Mouse (Mus musculus) 3134 (cell line): ENCODE data around the gene Xab2.
"Not testable (repeated sequence)": the region's sequence is repeated elsewhere in the genome, so short reads cannot be mapped to it uniquely, and the experiment has no call there.

Source experiments
- DNase-seq: peaks from one replicate; pipeline ENCODE4 v3.0.0-alpha.2; 2011; ENCODE audit warnings: low spot score; ENCODE audit not compliant: insufficient read length; ENCODE audit errors: extremely low read depth

Gene Xab2

DNA sequence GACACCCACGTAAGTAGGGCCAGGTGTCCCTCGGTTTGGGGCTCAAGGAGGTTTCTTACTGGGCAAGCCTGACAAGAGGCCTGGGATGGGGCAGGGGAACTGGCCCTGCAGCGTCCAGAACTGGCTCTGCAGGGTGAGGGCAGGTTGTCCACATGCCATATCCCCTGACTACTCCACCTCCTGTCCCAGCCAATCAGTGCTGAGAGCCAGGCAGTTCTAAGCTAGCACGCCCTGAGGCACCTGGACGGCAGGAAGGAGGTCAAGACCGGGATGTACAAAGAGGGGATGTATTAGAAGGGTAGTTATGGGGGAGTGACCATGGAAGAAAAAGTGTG is 11.3 kb downstream of the Xab2 start:
- DNase-seq: no peak

DNA sequence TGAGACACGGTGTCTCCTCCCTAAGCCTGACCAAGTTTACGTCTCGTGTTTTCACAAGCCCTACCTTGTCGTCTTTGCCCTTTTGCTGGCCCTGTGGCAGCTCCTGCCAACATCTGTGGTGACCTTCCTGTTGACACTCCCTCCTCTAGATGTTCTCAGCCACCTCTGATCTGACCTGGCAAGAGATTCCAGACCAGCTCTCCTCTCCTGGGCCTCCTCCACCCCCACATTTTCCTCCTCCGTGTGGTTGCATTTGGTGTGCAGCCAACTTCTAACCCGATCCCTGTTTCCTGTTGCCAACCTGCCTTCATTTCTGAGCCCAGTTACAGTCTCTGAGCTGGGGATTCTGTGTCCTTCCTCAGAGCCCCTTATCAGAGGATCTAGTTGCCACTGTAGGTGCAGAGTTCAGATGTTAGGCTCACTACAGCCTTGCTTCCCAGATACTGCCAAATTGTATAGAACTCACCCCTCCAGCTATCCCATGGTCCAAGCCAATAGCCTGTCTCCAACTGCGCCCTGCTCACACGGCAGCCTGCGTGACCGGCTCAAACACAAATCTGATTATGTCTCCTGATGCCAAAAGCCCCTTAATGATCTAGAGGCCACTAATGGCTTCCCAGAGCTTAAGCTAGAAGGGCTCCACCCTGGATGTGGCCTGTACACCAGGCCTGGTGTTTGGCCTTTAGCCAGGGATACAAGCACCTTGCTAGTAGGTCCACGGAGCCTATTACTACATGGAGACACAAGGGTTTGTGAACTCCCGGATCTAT is 11.9 kb downstream of the Xab2 start:
- no peak for DNase-seq

DNA sequence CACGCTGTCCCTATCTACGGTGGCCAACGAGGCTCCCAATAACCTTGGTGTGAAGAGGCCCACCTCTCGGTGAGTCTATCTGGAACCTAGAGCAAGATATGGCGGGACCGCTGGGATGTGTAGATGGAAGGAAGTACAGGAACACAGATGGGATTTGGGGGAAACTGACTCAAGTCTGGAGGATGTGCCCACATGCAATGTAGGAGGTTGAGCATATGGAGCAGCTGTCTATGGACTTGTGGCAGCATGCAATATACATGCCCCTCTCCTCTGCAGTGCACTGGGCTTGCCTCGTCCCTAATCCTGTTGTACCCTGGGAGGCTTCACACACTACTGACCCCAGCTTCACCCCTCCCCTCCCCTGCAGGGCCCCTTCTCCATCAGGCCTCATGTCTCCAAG is 13.3 kb downstream of the Xab2 start:
- no peak for DNase-seq

DNA sequence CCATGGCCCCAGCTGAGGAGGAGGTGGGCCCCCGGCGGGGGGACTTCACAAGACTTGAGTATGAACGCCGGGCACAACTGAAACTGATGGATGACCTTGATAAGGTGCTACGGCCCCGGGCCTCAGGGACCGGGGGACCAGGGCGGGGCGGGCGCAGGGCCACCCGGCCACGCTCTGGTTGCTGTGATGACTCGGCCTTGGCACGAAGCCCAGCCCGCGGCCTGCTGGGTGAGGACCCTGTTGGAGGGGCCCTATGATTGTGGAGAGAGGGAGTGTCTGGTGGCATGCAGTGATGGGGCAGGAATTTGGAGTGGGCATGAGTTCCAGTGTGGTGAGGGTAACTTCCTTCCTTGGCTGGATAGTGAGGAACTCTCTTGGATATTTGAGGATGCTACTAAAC is 14.5 kb downstream of the Xab2 start:
- peak; percentile 73 for DNase-seq

- no peak for DNase-seq
Observed at GRCm38 (mm10) chr8:3603439-3603838, 17.7 kb downstream of the Xab2 start.

- peak; percentile 62 for DNase-seq
Observed at GRCm38 (mm10) chr8:3600401-3600800, 20.7 kb downstream of the Xab2 start.

GRCm38 (mm10) chr8:3599219-3599618 is 21.9 kb downstream of the Xab2 start:
- DNase-seq: no peak

DNA sequence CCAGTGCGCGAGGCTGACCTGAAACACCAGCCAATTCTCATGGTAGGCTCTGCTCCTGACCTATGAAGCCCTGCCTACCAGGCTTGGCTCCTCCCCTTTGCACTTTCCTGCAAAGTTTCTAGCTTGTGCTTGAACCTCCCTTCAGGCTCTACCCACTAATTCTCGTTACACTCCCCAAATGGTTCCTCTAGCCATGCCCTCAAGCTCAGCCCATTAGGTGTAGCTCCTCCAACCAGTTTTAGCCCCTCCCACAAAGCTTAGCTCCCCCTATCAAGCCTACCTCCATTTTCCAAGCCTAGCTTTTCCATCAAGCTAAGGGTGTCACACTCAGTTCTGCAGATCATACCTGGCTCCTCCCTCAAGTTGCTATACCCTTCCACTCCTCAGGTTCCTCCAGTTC is 23.1 kb downstream of the Xab2 start:
- DNase-seq: no peak

GRCm38 (mm10) chr8:3594466-3594865 is 26.6 kb downstream of the Xab2 start:
- DNase-seq: no peak

GRCm38 (mm10) chr8:3593470-3593869 is 27.6 kb downstream of the Xab2 start:
- DNase-seq: no peak

GRCm38 (mm10) chr8:3588258-3588633 is 32.9 kb downstream of the Xab2 start:
- no peak for DNase-seq

- DNase-seq: no peak
Observed at GRCm38 (mm10) chr8:3587391-3588257, 33.5 kb downstream of the Xab2 start.

DNA sequence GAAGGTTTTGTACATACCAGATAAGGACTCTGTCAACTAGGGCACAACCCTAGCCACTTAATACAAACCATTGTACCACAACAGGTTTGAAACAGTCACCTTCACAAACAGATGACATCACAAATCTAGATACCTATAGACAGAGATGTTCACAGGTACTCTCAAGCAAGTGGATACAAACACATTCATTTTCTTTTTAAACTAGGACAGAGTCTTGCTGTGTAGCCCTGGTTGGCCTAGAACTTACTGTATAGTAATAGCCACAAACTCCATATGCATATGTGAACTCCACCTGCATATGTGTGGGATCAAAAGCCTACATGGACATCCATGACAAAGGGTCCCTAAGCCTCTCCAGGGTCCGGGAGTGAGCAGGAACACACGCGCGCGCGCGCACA is 34.1 kb downstream of the Xab2 start, which contains the start of gene Camsap3:
Gene Camsap3, plus strand, starts transcription at position 301 of the 398 bp plus-strand sequence.
- no peak for DNase-seq

DNA sequence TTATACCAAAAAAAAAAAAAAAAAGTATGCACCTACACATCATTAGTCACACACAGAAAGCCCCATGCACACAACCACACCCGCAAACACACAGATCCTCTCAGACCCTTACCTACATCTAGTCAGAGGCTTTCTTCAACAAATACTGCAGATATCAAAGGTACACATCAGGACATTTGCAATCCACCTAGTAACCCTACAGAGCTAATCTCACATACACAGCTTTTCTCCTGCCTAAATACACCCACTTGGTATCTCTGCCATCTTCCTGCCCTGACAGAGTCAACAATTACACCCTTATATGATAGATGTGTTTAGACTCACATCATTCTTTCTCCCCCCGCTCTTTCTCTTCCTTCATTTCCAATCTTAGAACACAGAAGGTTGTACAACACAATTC is 34.7 kb downstream of the Xab2 start:
- DNase-seq: no peak

DNA sequence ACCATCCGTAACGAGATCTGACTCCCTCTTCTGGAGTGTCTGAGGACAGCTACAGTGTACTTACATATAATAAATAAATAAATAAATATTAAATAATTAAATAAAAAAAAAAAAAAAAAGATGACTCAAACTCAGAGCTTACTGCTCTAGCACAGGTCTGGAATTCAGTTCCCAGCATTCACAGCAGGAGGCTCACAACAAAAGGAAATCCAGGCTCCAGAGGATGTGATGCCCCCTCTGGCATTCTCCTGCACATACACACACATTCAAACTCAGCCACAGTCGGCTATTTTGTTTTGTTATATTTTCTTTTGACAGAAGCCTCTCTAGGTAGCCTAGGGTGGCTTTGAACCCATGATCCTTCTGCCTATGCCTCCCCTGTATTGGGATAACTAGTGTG is 39.2 kb downstream of the Xab2 start:
- not testable (repeated sequence) for DNase-seq

DNA sequence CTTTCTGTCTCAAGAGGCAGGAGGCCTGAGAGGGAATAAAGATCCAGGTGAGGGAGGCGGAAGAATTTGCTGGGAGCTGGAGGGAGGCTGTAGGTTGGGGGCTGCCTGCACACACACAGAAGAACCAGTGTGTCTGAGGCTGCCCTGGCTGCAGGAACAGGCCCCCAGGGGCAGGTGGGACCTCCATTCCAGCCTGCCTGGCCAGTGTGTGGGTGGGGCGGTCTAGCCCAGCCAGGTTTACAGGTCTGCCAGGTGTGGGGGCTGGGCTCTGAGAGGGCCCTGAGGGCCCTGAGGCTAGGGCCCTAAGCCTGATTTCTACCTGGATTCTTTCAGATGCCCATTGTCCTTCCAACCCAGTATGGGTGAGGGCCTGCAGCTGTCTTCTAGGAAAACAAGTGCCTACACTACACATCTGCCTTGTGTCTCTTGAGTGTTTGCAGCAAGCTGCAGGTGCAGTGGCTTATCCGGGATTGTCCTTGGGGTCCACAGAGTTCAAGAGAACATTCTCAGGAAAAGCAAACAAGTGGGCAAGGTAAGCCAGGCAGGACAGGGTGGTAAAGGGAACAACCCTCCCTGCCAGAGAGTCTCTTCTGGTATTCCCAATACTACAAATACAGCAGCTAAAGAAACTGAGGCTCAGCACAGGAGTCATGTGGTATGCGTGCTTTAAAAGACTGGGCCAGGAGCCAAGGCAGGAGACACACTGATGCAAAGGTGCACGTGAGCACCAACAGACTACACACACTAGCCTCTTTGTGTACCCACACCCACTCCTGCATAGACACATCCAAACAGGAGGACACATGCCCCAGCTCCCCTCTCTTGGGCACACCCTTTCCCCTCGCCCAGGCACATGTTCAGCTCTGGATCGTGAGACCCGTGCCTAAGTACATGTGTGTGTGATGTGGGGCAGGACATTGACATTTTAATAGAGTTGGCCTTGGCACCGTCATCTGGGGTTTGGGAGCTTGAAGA is 41.4 kb downstream of the Xab2 start:
- DNase-seq: no peak

DNA sequence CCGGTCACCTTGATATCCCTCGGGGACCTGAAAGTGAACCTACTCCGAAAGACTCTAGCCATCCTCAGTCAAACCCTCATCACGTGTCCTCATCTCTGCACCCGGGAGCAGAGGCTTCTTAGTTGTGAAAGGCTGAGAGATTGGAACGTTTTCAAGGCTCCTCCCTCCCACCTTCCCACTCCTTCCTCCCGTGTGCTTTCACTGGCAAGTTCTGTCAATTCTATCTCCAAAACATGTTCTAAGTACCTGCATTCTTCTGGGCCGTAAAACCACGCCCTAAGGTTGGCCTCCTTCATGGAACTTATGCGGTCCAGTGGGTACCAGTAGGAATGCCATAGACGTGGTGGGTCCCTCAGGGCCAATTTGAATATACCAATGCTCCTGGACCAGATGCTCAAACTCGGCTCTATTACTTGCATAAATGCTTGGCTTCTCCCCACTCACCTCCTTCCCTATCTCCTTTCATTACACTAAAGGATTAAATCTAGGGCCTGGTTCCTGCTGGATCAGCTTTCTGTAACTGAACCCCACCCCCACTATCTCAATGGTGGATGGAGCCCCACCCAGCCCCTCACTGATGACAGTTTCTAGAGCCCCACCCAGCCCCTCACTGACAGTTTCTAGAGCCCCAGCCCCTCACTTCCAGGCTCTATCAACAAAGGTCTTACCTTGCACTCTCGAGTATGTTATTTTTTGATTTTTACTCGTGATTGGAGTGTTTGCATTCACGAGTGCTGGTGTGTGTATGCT is 44.7 kb downstream of the Xab2 start:
- DNase-seq: no peak

DNA sequence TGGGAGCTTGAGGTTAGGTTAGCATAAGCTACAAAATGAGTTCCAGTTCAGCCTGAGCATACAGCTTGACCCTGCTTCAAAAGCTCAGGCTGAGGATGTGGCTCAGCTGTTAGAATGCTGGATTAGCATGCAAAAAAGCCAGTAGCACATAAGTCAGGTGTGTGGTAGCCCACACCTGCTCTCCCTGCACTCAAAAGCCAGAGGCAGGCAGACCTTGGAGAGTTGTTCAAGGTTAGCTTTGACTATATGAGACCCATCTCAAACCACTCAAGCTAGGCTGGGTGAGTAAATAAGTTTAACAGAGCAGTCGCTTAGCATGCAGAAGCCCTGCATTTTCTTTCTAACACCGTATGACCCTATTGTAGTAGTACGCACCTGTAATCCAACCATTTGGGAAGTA is 46.6 kb downstream of the Xab2 start:
- no peak for DNase-seq

DNA sequence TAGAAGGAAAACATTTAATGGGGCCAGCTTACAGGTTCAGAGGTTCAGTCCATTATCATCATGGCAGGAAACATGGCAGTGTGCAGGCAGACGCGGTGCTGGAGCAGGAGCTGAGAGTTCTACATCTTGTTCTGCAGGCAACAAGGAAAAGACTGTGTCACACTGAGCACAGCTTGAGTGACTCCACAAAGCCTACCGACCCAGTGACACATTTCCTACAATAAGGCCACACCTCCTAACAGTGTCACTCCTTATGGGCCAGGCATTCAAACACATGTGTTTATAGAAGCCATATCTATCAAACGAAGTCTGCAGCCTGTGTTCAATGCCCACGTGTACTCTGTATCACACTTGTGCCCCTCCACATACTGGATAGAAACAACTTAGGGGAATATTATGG is 51.3 kb downstream of the Xab2 start:
- no peak for DNase-seq

- no peak for DNase-seq
Observed at GRCm38 (mm10) chr8:3568378-3568777, 52.7 kb downstream of the Xab2 start.
